Mouse (Mus musculus) kidney, postnatal 14 days (tissue): ENCODE data around the gene Ube2c.

ENCODE experiments used
- DNase-seq: peaks from one replicate; pipeline ENCODE4 v3.0.0; 2022; ENCODE audit warnings: mixed read lengths

The Ube2c gene

DNA sequence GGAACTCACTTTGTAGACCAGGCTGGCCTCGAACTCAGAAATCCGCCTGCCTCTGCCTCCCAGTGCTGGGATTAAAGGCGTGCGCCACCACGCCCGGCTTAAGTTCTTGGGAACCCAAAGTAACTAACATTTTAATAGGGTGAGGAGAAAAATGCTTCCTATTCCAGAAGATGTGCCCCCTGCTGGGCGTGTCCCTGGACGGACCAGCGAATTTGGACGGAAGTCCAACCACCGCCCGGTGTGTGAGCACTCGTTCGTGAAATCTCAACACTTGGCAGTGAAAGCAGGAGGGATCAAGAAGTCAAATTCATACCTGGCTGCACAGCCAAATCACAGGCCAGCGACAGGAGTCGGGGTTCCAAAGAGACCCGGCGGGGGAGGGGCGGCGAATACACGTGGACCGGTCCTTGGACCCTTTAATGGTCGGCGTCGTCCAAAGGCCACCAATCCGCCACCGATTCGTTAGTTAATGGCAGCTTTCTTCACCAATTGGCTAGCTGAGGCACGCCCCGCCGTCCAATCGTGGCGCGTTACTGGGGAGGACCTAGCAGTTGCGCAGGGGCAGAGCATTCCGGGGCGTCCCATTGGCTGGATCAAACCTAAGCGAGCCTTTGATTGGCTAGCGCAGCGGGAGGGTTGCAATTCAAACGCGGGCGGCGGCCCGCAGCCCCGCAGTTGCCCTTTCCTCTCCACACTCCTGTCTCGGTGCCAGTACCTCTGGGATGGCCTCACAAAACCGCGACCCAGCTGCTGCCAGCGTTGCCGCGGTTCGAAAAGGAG is at the start of gene Ube2c:
Ube2c (plus strand) TSS at position 641 of the 780 bp plus-strand sequence.
- DNase-seq = peak; percentile 99

DNA sequence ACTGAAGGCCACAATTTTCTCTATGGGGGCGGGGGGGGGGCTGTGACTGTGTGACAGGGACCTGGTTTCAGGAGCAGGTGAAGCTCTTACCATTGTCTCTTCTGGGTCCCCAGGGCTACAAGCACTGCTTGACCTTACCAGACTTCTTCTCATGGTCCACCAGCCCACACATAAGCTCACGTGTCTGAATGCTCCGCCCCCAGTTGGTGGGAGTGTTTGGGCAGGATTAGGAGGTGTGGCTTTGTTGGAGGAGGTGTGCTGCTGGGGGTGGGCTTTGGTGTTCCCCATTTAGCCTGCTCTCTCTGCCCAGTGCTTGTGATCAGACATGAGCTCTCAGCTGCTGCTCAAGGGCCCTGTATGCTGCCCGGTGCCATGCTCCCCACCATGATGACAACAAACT is 46.4 kb upstream of the Ube2c start:
- no peak for DNase-seq

- peak; percentile 79 for DNase-seq
Observed at GRCm38 (mm10) chr2:164725895-164726619, 43.6 kb upstream of the Ube2c start.

- DNase-seq = no peak
Observed at GRCm38 (mm10) chr2:164731719-164732118, 38.0 kb upstream of the Ube2c start.

- DNase-seq = no peak
Observed at GRCm38 (mm10) chr2:164733259-164733658, 36.4 kb upstream of the Ube2c start.

DNA sequence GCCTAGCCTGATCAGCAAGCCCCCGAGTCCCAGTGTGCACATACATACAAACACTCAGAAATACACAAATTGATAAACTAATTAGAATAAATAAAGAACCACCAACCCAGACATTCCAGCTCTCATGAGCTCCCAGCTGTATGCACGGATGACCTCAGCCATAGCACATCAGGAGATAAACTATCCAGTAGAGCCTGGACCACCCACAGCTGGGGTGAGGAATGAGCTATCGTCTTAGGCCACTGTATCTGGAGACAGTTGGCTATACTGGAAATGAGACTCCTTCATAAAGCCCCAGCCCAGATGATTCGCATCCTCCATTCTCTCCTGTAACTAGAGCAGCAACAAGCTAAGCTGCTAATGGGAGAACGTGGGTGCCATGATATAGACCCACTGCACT is 34.9 kb upstream of the Ube2c start:
- no peak for DNase-seq

DNA sequence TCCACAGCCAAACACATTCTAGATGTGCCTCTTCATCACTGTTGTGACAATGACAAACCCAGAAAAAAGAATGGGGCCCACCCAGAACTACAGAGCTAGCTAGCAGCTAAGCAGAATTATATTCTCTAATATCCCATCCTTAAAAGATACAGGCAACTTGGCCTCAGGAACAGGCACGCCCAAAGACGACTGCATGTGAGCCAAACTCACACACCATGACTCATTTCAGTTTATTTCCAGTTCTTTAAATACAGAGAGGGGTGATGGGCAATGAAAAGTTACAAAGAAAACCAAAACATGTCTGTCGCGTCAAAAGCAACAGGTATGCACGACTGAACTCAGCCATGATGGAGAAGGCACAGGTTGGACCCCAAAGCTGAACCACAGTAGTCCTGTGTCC is 34.3 kb upstream of the Ube2c start:
- no peak for DNase-seq

DNA sequence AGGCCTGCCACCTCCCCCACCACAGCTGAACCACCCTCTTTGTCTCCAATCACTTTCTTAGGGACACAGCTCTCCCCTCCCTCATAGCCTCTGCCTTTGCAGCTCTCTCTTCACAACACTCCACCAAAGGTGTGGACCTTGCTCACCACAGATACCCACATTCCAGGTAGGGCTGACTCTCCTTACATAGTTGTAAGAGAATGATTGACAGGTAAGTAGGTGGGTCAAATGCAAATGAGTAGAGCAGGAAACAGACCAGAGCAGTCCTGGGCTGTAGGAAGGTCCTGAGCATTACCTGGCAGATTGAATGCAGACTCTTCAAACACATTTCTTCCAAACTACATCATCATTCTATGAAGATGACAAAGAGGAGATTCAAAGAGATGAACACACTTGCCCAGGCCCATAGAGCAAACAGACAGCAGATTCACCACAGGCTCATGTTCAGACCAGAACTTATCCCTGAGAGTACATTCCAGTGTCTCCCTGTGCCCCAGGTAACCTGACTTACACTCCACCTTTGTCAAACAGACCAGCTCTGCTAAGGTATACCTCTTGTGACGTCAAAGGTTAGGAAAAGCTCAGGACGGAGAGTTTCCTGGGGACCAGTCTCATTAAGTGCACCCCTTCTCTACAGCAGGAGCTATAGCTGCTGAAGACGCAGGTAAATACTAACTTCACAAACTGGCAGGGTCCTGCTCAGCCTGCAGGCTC is 32.2 kb upstream of the Ube2c start:
- peak; percentile 25 for DNase-seq

DNA sequence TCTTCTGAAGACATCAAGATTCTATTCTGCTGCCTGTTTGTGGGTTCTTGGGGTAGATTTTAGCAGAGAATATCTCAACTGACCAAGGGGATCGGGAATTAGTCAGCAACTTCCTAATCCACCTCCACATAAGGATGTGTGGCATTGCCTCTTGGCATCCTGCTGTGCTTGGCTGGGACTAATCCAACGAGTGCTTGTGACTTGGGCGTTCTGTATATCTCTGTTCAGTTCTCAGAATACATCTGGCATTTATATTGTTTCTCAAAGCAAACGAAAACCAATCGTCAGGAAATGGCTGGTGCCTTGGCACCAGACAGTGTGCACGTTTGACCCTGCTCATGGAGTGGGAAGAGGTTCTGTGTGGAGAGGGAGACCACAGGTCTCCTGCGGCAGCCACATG is 29.8 kb upstream of the Ube2c start:
- DNase-seq = no peak

GRCm38 (mm10) chr2:164744987-164745386 is 24.7 kb upstream of the Ube2c start:
- no peak for DNase-seq

- peak; percentile 97 for DNase-seq
Observed at GRCm38 (mm10) chr2:164745843-164746479, 23.7 kb upstream of the Ube2c start, which contains the start of the genes Wfdc3 and Dnttip1. Gene Wfdc3, minus strand, starts transcription at chr2:164745931. Gene Dnttip1, plus strand, starts transcription at chr2:164745983.

GRCm38 (mm10) chr2:164746693-164747092 is 23.0 kb upstream of the Ube2c start:
- DNase-seq = no peak

DNA sequence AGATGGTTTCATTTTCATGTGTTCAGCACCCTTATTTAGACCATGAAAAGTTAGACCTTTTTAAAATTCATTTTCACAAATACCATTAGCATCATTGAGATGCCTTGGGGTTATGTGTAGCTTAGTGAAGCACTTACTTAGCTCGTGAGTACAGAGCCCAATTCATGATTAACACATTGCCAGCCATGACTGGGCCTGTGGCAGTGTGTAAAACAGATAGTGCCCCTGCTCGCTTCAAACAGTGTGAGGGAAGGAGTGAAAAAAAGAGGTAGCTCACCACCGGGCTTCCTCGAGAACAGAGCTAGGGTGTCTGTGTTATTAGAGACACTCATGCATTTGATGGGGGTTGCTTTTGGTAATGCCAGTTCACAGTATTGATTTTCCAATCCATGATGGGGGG is 21.5 kb upstream of the Ube2c start:
- no peak for DNase-seq

DNA sequence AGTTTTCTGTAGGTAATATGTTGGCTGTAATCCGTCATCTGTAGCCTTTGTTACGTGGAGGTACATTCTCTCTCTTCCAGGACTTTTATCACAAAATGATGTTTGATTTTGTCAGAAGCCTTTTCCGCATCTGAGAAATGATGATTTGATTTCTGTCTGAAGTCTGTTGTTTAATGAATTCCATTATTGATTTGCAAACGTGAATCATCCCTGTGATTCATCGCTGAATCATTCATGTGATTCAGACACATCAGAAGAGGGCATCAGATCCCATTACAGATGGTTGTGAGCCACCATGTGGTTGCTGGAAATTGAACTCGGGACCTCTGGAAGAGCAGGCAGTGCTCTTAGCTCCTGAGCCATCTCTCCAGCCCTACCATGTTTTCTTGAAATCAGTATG is 20.7 kb upstream of the Ube2c start:
- no peak for DNase-seq

DNA sequence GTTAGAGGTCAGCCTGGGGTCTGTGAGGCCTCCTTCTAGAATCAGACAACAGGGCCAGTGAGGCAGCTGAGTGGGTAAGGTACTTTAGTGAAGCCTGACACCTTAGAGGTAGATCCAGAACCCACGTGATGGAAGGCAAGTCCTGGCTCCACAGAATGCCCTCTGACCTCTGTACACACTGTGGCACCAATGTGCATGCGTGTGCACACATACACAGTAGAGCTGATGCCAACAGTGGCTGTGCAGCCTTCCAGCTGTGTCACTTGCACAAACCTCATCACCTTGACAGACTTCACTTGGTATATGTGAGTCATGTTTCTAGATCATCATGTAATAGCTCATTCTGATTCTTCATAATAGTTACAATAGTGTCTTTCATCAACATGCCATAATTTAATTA is 17.2 kb upstream of the Ube2c start:
- DNase-seq = no peak

DNA sequence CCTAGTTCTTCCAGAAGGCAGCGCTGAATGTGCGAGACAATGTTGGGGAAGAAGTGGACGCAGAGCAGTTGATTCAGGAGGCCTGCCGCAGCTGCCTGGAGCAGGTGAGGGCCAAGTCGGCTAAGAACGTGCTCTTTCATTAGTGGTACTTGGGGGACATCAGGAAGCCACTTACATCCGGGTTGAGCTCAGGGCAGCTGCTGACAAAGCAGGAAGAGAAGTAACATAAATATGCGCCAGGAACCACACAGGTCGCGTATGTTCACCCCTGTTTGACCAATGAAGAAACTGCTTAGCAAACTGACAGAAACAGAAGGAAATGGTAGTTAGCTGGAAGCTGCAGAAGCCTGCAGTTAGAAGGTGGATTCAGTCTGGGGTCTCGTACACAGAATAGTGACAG is 15.6 kb upstream of the Ube2c start:
- DNase-seq = no peak

- DNase-seq = no peak
Observed at GRCm38 (mm10) chr2:164754800-164755199, 14.9 kb upstream of the Ube2c start.

DNA sequence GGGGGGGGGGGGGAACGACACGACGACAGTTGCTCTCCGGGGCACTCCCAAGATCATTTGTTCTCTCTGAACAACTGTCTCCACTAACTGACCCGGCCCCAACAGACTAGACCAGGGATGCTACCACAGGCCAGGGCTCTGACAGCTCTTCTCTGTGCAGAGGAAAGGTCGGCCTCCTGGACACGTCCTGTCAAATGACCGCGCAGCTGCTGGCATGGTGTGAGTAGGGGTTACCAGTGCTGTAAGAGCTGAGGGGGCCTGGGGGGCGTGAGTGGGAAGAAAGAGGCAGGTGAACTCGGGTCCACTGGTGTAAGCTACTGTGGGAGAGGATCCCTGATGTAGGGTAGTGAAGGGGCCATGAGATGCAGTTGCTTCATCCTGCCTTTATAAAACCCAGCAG is 11.9 kb upstream of the Ube2c start:
- no peak for DNase-seq

- DNase-seq = no peak
Observed at GRCm38 (mm10) chr2:164758692-164759091, 11.0 kb upstream of the Ube2c start.

- no peak for DNase-seq
Observed at GRCm38 (mm10) chr2:164760059-164760833, 9.5 kb upstream of the Ube2c start.

- DNase-seq = no peak
Observed at GRCm38 (mm10) chr2:164761502-164761901, 8.2 kb upstream of the Ube2c start.

- DNase-seq = no peak
Observed at GRCm38 (mm10) chr2:164761971-164762370, 7.7 kb upstream of the Ube2c start.
